Mouse (Mus musculus) cortical plate, adult 2 months (tissue): ENCODE data around the gene Bcar3. TPM values are rescaled to one million over a fixed set of nuclear protein-coding genes. Genes with fewer than 3 reads are reported as not detected.

Source experiments
- H3K27ac ChIP-seq: fragments of 200-500 bp; 2 replicates; pipeline ENCODE4 v1.5.1; 2012; ENCODE audit warnings: low read length, control low read depth, inconsistent platforms; ENCODE audit not compliant: insufficient read depth
- H3K4me1 ChIP-seq: fragments of 200-500 bp; 2 replicates; pipeline ENCODE4 v1.6.1; 2011; ENCODE audit warnings: low read length; ENCODE audit not compliant: control insufficient read depth, insufficient read depth
- H3K4me3 ChIP-seq: fragments of 200-500 bp; 2 replicates; pipeline ENCODE4 v1.5.1; 2011; ENCODE audit warnings: mild to moderate bottlenecking, low read length, control low read depth; ENCODE audit not compliant: insufficient read depth
- CTCF ChIP-seq: fragments of 200-500 bp; IDR thresholded peaks from 2 replicates; pipeline ENCODE4 v1.5.1; 2011; ENCODE audit warnings: mild to moderate bottlenecking, control low read depth, low read length; ENCODE audit not compliant: insufficient read depth; ENCODE audit errors: extremely low read depth
- POLR2A ChIP-seq: fragments of 200-500 bp; IDR thresholded peaks from 2 replicates; pipeline ENCODE4 v1.6.1; 2011; ENCODE audit warnings: mild to moderate bottlenecking, low read length, control low read depth; ENCODE audit not compliant: insufficient read depth; ENCODE audit errors: extremely low read depth
- polyA plus RNA-seq: library from polyadenylated mRNA; depleted of rRNA; stranded (reverse); fragments of >200 nt; gene quantifications from 2 replicates; pipeline ENCODE4 v1.2.3, GENCODE M21; 2012

The Bcar3 gene
- polyA plus RNA-seq, 1 experiment = 15.8 TPM

GRCm38 (mm10) chr3:122421802-122422201, 127.9 kb downstream of the Bcar3 start:
- Histone ChIP-seq H3K27ac (no peak overlapping the region), H3K4me3 (no peak overlapping the region; the same call in 1 of the 2 replicates), H3K4me1 (no peaks in the 10 kb centered on the region)
- TF ChIP-seq CTCF = no peak
- TF ChIP-seq POLR2A = no peak

GRCm38 (mm10) chr3:122422276-122422675, 128.3 kb downstream of the Bcar3 start:
- no peak for TF ChIP-seq CTCF
- no peak for TF ChIP-seq POLR2A
- H3K4me3 ChIP-seq = no peak overlapping the region
- no peak overlapping the region for H3K27ac ChIP-seq
- no peaks in the 10 kb centered on the region for H3K4me1 ChIP-seq

- Histone ChIP-seq H3K4me1 (no peaks in the 10 kb centered on the region), H3K27ac (no peak overlapping the region), H3K4me3 (no peak overlapping the region)
- no peak for TF ChIP-seq POLR2A
- no peak for TF ChIP-seq CTCF
Observed at GRCm38 (mm10) chr3:122423643-122424042, 129.7 kb downstream of the Bcar3 start.

GRCm38 (mm10) chr3:122428325-122428821, 134.4 kb downstream of the Bcar3 start:
- no peak overlapping the region for H3K4me3 ChIP-seq
- H3K27ac ChIP-seq = no peak overlapping the region
- TF ChIP-seq POLR2A (no peak), CTCF (no peak)

GRCm38 (mm10) chr3:122430780-122431497, 137.0 kb downstream of the Bcar3 start:
- Histone ChIP-seq H3K27ac (no peak overlapping the region), H3K4me1 (no peaks in the 10 kb centered on the region), H3K4me3 (no peak overlapping the region)
- TF ChIP-seq POLR2A = no peak
- no peak for TF ChIP-seq CTCF

More at GRCm38 (mm10) chr3:122428325-122428821, 134.4 kb downstream of the Bcar3 start:
- no peaks in the 10 kb centered on the region for H3K4me1 ChIP-seq

- Histone ChIP-seq H3K4me1 (no peaks in the 10 kb centered on the region), H3K4me3 (no peak overlapping the region), H3K27ac (no peak overlapping the region)
- no peak for TF ChIP-seq POLR2A
Observed at GRCm38 (mm10) chr3:122432811-122433406, 139.0 kb downstream of the Bcar3 start.

- H3K4me1 ChIP-seq = no peaks in the 10 kb centered on the region
- H3K27ac ChIP-seq = no peak overlapping the region
- no peak for TF ChIP-seq POLR2A
- TF ChIP-seq CTCF = no peak
- no peak overlapping the region for H3K4me3 ChIP-seq
Observed at GRCm38 (mm10) chr3:122433975-122434626, 140.2 kb downstream of the Bcar3 start.

GRCm38 (mm10) chr3:122434983-122435935, 141.3 kb downstream of the Bcar3 start:
- H3K4me3 ChIP-seq = no peak overlapping the region
- H3K27ac ChIP-seq = no peak overlapping the region
- no peak for TF ChIP-seq POLR2A
- no peak for TF ChIP-seq CTCF
- H3K4me1 ChIP-seq = no peaks in the 10 kb centered on the region

GRCm38 (mm10) chr3:122438143-122438825, 144.3 kb downstream of the Bcar3 start:
- Histone ChIP-seq H3K27ac (no peak overlapping the region), H3K4me1 (no peaks in the 10 kb centered on the region), H3K4me3 (no peak overlapping the region)
- TF ChIP-seq POLR2A (no peak), CTCF (no peak)

GRCm38 (mm10) chr3:122445696-122446095, 151.8 kb downstream of the Bcar3 start:
- Histone ChIP-seq H3K4me1 (no peaks in the 10 kb centered on the region), H3K27ac (no peak overlapping the region), H3K4me3 (no peak overlapping the region)
- TF ChIP-seq POLR2A (no peak), CTCF (no peak)
